Mouse (Mus musculus): ENCODE results near the gene Psmc5. TPM values are rescaled to one million over a fixed set of nuclear protein-coding genes. Genes with fewer than 3 reads are reported as not detected.
A peak's percentile ranks its signal among the peaks of the same experiment; 100 is the strongest.

The Psmc5 gene
- polyA plus RNA-seq, 1 experiment from 2014 or later = 380 TPM

DNA sequence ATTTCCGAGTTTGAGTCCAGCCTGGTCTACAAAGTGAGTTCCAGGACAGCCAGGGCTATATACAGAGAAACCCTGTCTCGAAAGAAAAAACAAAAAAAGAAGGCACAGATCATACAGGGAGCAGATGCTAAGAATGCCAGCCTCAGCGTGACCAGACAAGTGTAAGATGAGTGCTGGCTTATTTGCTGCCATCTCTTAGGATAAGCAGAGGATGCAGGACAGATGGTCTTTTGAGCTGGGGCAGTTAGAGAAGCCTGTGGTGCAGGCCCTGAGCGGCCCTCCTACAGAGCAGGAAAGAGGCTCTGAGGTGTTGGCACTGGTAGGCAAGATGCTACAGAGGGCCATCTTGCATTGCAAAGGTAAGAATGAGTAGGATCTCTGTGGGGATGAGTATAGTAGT, 27.4 kb downstream of the Psmc5 start:
- WGBS = 86% methylated on average over 4 of the region's 4 CpGs
- ATAC-seq (ENCODE audit: insufficient number of reproducible peaks, low FRiP score, low TSS enrichment, low read depth) = no peak
- Histone ChIP-seq H3K9ac (ENCODE audit: low read length) (no peak overlapping the region), H3K27ac (replicated peaks; ENCODE audit: low read depth, low read length) (no peak overlapping the region), H3K9me3 (ENCODE audit: control insufficient read depth, low read length) (no peaks in the 10 kb centered on the region), H3K4me2 (ENCODE audit: low read depth, severe bottlenecking) (no peak overlapping the region), H3K4me1 (ENCODE audit: control insufficient read depth, insufficient read depth, low read length) (no peaks in the 10 kb centered on the region), H3K4me3 (ENCODE audit: low read depth, low read length) (no peak overlapping the region), H3K36me3 (ENCODE audit: control insufficient read depth, insufficient read depth, low read length) (no peaks in the 10 kb centered on the region), H3K27me3 (ENCODE audit: control insufficient read depth, insufficient read depth, low read length) (no peaks in the 10 kb centered on the region)
- no peak for DNase-seq (ENCODE audit: low spot score)

DNA sequence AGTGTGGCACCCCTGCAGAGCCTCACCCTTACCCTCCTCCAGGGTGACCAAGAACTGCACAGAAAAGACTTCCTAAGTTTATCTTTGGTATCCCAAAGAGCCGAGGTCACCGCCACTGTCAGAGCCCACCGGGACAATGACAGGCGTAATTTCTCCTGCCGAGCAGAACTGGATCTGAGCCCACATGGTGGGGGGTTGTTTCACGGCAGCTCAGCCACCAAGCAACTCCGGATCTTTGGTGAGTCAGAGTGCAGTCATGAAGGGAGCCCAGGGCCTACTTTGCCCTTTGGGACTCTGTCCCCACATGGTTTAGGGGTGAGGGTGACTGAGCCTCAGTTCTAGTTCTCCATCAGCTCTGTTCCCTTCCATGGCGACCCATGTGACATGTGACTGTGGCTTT, 28.2 kb downstream of the Psmc5 start:
- H3K27me3 ChIP-seq (ENCODE audit: control insufficient read depth, insufficient read depth, low read length) = no peaks in the 10 kb centered on the region
- no peak overlapping the region for H3K9ac ChIP-seq (ENCODE audit: low read length)
- H3K4me1 ChIP-seq (ENCODE audit: control insufficient read depth, insufficient read depth, low read length) = no peaks in the 10 kb centered on the region
- DNase-seq (ENCODE audit: low spot score) (no peak), ATAC-seq (ENCODE audit: insufficient number of reproducible peaks, low FRiP score, low TSS enrichment, low read depth) (no peak)
- no peak overlapping the region for H3K4me3 ChIP-seq (ENCODE audit: low read depth, low read length)
- H3K27ac ChIP-seq (replicated peaks; ENCODE audit: low read depth, low read length) = no peak overlapping the region
- H3K36me3 ChIP-seq (ENCODE audit: control insufficient read depth, insufficient read depth, low read length) = no peaks in the 10 kb centered on the region
- no peak overlapping the region for H3K4me2 ChIP-seq (ENCODE audit: low read depth, severe bottlenecking)
- no peaks in the 10 kb centered on the region for H3K9me3 ChIP-seq (ENCODE audit: control insufficient read depth, low read length)
- WGBS = 84% methylated on average over 8 of the region's 8 CpGs

DNA sequence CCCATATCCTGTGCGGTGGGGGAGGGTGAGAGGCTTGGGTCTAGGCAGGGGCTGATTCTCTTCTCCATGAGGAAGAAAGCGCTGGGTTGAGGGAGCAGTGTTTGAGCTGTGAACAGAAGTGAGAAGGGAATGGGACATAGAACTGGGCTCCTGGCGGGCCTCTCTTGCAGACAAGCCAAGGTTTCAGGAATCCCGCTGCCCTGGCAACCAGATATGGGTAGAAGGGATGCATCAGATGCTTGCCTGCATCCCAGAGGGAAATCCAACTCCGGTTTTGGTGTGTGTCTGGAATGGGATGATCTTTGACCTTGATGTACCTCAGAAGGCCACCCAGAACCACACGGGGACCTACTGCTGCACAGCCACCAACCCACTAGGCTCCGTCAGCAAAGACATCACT, 30.3 kb downstream of the Psmc5 start:
- no peak for DNase-seq (ENCODE audit: low spot score)
- H3K4me3 ChIP-seq (ENCODE audit: low read depth, low read length) = no peak overlapping the region
- no peak overlapping the region for H3K9ac ChIP-seq (ENCODE audit: low read length)
- no peak overlapping the region for H3K27ac ChIP-seq (replicated peaks; ENCODE audit: low read depth, low read length)
- H3K9me3 ChIP-seq (ENCODE audit: control insufficient read depth, low read length) = no peaks in the 10 kb centered on the region
- H3K27me3 ChIP-seq (ENCODE audit: control insufficient read depth, insufficient read depth, low read length) = no peaks in the 10 kb centered on the region
- no peaks in the 10 kb centered on the region for H3K4me1 ChIP-seq (ENCODE audit: control insufficient read depth, insufficient read depth, low read length)
- ATAC-seq (ENCODE audit: insufficient number of reproducible peaks, low FRiP score, low TSS enrichment, low read depth) = no peak
- H3K4me2 ChIP-seq (ENCODE audit: low read depth, severe bottlenecking) = no peak overlapping the region
- WGBS = 82% methylated on average over 7 of the region's 7 CpGs
- no peaks in the 10 kb centered on the region for H3K36me3 ChIP-seq (ENCODE audit: control insufficient read depth, insufficient read depth, low read length)

DNA sequence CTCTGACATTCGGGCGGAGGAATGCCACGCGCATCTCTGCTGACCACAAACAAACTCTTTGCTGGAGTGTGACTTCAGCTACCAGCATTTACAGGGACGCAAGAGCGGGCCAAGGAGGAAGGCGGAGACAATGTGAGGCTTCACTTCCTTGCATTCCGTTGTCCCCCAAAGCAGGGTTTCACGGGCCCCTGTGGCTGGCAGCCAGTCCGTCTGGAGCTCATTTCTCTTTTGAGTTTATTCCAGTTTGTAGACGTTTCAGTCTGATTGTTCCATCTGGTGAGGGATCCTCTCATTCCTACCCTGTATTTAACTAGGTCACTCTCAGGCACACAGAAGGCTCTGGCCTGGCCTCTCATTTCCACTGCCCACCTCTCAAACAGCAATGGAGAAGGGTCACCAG, 31.0 kb downstream of the Psmc5 start:
- Histone ChIP-seq H3K36me3 (ENCODE audit: control insufficient read depth, insufficient read depth, low read length) (no peaks in the 10 kb centered on the region), H3K4me3 (ENCODE audit: low read depth, low read length) (no peak overlapping the region), H3K9ac (ENCODE audit: low read length) (no peak overlapping the region), H3K9me3 (ENCODE audit: control insufficient read depth, low read length) (no peaks in the 10 kb centered on the region), H3K4me2 (ENCODE audit: low read depth, severe bottlenecking) (no peak overlapping the region), H3K4me1 (ENCODE audit: control insufficient read depth, insufficient read depth, low read length) (no peaks in the 10 kb centered on the region), H3K27ac (replicated peaks; ENCODE audit: low read depth, low read length) (no peak overlapping the region), H3K27me3 (ENCODE audit: control insufficient read depth, insufficient read depth, low read length) (no peaks in the 10 kb centered on the region)
- no peak for ATAC-seq (ENCODE audit: insufficient number of reproducible peaks, low FRiP score, low TSS enrichment, low read depth)
- WGBS = 77% methylated on average over 11 of the region's 11 CpGs
- DNase-seq (ENCODE audit: low spot score) = no peak

DNA sequence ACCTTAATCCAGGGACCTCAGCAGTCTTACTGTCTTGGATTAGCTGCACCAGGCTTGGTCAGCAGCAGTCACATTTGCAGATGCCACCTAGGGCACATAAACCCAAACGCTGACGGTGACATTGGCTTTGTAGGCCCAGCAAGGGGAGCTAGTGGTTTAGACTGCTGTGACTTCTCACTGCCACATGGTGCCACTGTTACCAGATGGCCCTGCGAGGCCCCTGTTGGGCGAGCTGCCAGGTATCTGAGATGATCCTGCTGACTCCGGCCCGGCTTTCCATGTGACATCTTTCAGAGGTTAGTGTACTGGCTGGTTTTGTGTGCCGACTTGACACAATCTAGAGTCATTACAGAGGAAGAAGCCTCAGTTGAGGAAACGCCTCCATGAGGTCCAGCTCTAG, 33.4 kb downstream of the Psmc5 start:
- H3K9ac ChIP-seq (ENCODE audit: low read length) = no peak overlapping the region
- 76% methylated on average over 8 of the region's 8 CpGs for WGBS
- H3K36me3 ChIP-seq (ENCODE audit: control insufficient read depth, insufficient read depth, low read length) = no peaks in the 10 kb centered on the region
- no peak for DNase-seq (ENCODE audit: low spot score)
- no peaks in the 10 kb centered on the region for H3K27me3 ChIP-seq (ENCODE audit: control insufficient read depth, insufficient read depth, low read length)
- no peak overlapping the region for H3K4me2 ChIP-seq (ENCODE audit: low read depth, severe bottlenecking)
- no peak for ATAC-seq (ENCODE audit: insufficient number of reproducible peaks, low FRiP score, low TSS enrichment, low read depth)
- no peaks in the 10 kb centered on the region for H3K9me3 ChIP-seq (ENCODE audit: control insufficient read depth, low read length)
- H3K4me3 ChIP-seq (ENCODE audit: low read depth, low read length) = no peak overlapping the region
- H3K27ac ChIP-seq (replicated peaks; ENCODE audit: low read depth, low read length) = no peak overlapping the region
- no peaks in the 10 kb centered on the region for H3K4me1 ChIP-seq (ENCODE audit: control insufficient read depth, insufficient read depth, low read length)

DNA sequence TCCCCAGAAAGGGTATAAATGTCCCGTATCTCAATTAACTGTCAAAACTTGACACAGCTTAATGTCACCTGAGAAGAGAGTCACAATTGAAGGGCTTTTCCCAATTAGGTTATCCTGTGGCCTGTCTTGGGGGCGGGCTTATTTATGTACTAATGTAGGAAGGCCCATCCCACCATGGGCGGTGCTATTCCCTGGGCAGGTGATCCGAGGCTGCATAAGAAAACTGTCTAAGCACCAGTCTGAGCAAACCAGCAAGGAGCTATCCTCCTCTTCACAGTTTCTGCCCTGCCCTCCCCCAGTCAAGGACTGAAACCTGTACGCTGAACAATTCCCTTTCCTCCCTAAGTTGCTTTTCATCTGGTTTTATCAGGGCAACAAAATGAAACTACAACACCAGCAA, 34.4 kb downstream of the Psmc5 start:
- 94% methylated on average over 5 of the region's 5 CpGs for WGBS
- Histone ChIP-seq H3K4me2 (ENCODE audit: low read depth, severe bottlenecking) (no peak overlapping the region), H3K9me3 (ENCODE audit: control insufficient read depth, low read length) (no peaks in the 10 kb centered on the region), H3K9ac (ENCODE audit: low read length) (no peak overlapping the region), H3K36me3 (ENCODE audit: control insufficient read depth, insufficient read depth, low read length) (no peaks in the 10 kb centered on the region), H3K27me3 (ENCODE audit: control insufficient read depth, insufficient read depth, low read length) (no peaks in the 10 kb centered on the region), H3K4me1 (ENCODE audit: control insufficient read depth, insufficient read depth, low read length) (no peaks in the 10 kb centered on the region), H3K4me3 (ENCODE audit: low read depth, low read length) (no peak overlapping the region), H3K27ac (replicated peaks; ENCODE audit: low read depth, low read length) (no peak overlapping the region)
- ATAC-seq (ENCODE audit: insufficient number of reproducible peaks, low FRiP score, low TSS enrichment, low read depth) = no peak
- DNase-seq (ENCODE audit: low spot score) = no peak

DNA sequence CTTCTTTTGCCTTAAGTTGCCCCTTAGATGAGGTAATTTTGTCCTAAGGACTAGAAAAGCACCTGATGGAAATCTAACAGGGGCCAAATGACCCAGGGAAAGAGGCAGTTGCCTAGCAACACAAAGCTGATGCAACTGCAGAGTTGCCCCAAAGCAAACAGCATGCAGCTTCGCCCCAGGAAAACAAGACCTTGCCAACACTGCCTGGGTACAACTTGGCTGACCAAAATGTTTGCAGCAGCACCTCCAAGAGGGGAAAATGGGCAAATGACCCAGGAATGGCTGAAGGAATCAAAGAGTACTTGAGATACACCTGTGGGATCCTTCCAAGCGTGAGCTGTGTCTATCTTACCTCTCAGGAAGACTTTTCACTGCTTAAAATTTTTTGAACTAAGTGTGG, 35.9 kb downstream of the Psmc5 start:
- H3K36me3 ChIP-seq (ENCODE audit: control insufficient read depth, insufficient read depth, low read length) = no peaks in the 10 kb centered on the region
- H3K27ac ChIP-seq (replicated peaks; ENCODE audit: low read depth, low read length) = no peak overlapping the region
- 85% methylated on average over 2 of the region's 2 CpGs for WGBS
- DNase-seq (ENCODE audit: low spot score) (no peak), ATAC-seq (ENCODE audit: insufficient number of reproducible peaks, low FRiP score, low TSS enrichment, low read depth) (no peak)
- no peak overlapping the region for H3K4me2 ChIP-seq (ENCODE audit: low read depth, severe bottlenecking)
- H3K27me3 ChIP-seq (ENCODE audit: control insufficient read depth, insufficient read depth, low read length) = no peaks in the 10 kb centered on the region
- no peak overlapping the region for H3K4me3 ChIP-seq (ENCODE audit: low read depth, low read length)
- no peak overlapping the region for H3K9ac ChIP-seq (ENCODE audit: low read length)
- H3K4me1 ChIP-seq (ENCODE audit: control insufficient read depth, insufficient read depth, low read length) = no peaks in the 10 kb centered on the region
- H3K9me3 ChIP-seq (ENCODE audit: control insufficient read depth, low read length) = no peaks in the 10 kb centered on the region

DNA sequence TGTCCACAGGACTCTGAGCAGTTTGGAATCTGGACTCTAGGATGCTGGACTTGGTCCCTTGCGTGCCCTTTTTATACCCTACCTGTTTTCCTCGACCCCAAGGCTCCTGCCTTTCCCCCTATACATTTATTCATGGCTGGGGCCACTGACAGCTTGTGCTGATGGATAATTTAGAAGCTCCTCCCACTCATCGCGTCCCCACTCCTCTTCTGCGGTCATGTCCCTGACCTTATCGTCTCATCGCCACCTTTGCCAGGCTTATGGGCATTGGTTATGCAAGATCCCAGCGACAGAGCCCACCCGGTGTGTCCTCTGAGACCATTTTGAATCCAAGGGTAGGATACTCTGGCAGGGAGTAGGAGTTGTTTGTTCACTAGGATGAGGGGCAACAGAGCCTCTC, 45.8 kb downstream of the Psmc5 start, which contains the start of gene Gh:
TSS of gene Gh (minus strand) at position 101 of the 400 bp plus-strand sequence.
- no peak for ATAC-seq (ENCODE audit: insufficient number of reproducible peaks, low FRiP score, low TSS enrichment, low read depth)
- Histone ChIP-seq H3K4me2 (ENCODE audit: low read depth, severe bottlenecking) (no peak within 1 kb of the TSS), H3K9me3 (ENCODE audit: control insufficient read depth, low read length) (no peaks in the 10 kb centered on the region), H3K9ac (ENCODE audit: low read length) (no peak within 1 kb of the TSS), H3K27me3 (ENCODE audit: control insufficient read depth, insufficient read depth, low read length) (no peaks in the 10 kb centered on the region), H3K4me1 (ENCODE audit: control insufficient read depth, insufficient read depth, low read length) (no peaks in the 10 kb centered on the region), H3K27ac (replicated peaks; ENCODE audit: low read depth, low read length) (no peak within 1 kb of the TSS), H3K4me3 (ENCODE audit: low read depth, low read length) (no peak within 1 kb of the TSS), H3K36me3 (ENCODE audit: control insufficient read depth, insufficient read depth, low read length) (no peaks in the 10 kb centered on the region)
- 83% methylated on average over 9 of the region's 9 CpGs for WGBS
- no peak for DNase-seq (ENCODE audit: low spot score)

DNA sequence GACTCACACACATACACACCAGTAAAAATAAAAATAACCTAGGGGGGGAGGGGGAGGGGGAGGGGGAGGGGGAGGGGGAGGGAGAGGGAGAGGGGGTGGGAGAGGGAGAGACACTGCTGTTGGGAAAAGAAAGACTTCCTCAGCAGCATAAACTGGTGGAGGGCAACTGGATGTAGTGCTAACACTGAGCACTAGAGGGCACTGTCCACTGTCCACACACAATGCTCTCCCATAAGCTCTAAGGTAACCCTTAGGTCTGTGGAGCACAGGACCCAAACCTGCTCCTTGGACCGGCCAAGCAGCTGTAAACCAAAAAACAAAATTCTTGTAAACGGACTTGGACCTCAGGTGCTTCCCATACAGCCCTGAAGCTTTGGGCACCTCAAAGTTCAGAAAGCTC, 46.7 kb downstream of the Psmc5 start:
- 15% methylated on average over 2 of the region's 2 CpGs for WGBS
- Histone ChIP-seq H3K4me2 (ENCODE audit: low read depth, severe bottlenecking) (no peak overlapping the region), H3K4me3 (ENCODE audit: low read depth, low read length) (no peak overlapping the region), H3K9me3 (ENCODE audit: control insufficient read depth, low read length) (no peaks in the 10 kb centered on the region), H3K9ac (ENCODE audit: low read length) (no peak overlapping the region), H3K4me1 (ENCODE audit: control insufficient read depth, insufficient read depth, low read length) (no peaks in the 10 kb centered on the region), H3K27ac (replicated peaks; ENCODE audit: low read depth, low read length) (no peak overlapping the region), H3K27me3 (ENCODE audit: control insufficient read depth, insufficient read depth, low read length) (no peaks in the 10 kb centered on the region), H3K36me3 (ENCODE audit: control insufficient read depth, insufficient read depth, low read length) (no peaks in the 10 kb centered on the region)
- no peak for ATAC-seq (ENCODE audit: insufficient number of reproducible peaks, low FRiP score, low TSS enrichment, low read depth)
- peak; percentile 89 for DNase-seq (ENCODE audit: low spot score)
